Mouse (Mus musculus): ENCODE measurements around the gene Ano4.

GRCm38 (mm10) chr10:89004518-89004917 is 340.0 kb downstream of the Ano4 start:
- no peak for TF ChIP-seq CTCF (IDR thresholded peaks at IDR 0.05; ENCODE audit: extremely low read depth, insufficient read depth, low read length)
- TF ChIP-seq POLR2A (IDR thresholded peaks at IDR 0.05; ENCODE audit: extremely low read depth, insufficient read depth, low read length) = no peak
